Mouse (Mus musculus) thymus, adult 2 months (tissue): ENCODE measurements at regions not wholly inside any gene's neighbourhood (a gene's known extent, or its start where the extent isn't known, plus 50 kb on each side); places are given as distances from the start of the nearest gene placed in this dataset.

ENCODE experiments used
- DNase-seq: peaks from one replicate; pipeline ENCODE4 v3.0.0; 2021
- H3K27ac ChIP-seq: fragments of 200-500 bp; 2 replicates; pipeline ENCODE4 v1.5.1; 2012; ENCODE audit warnings: low read length, control low read depth; ENCODE audit not compliant: control insufficient read depth, insufficient read depth
- H3K27me3 ChIP-seq: fragments of 200-500 bp; 2 replicates; pipeline ENCODE4 v1.6.1; 2012; ENCODE audit warnings: mild to moderate bottlenecking, low read length, moderate library complexity, mixed read lengths; ENCODE audit not compliant: control insufficient read depth, insufficient read depth
- H3K36me3 ChIP-seq: fragments of 200-500 bp; 2 replicates; pipeline ENCODE4 v1.6.1; 2012; ENCODE audit warnings: mild to moderate bottlenecking, low read length, moderate library complexity; ENCODE audit not compliant: control insufficient read depth, insufficient read depth
- H3K4me1 ChIP-seq: fragments of 200-500 bp; replicated peaks from 2 replicates; pipeline ENCODE4 v1.6.1; 2012; ENCODE audit warnings: low read length; ENCODE audit not compliant: control insufficient read depth, insufficient read depth
- H3K4me3 ChIP-seq: fragments of 200-500 bp; 2 replicates; pipeline ENCODE4 v1.5.1; 2012; ENCODE audit warnings: mild to moderate bottlenecking, low read length, control low read depth, moderate library complexity; ENCODE audit not compliant: control insufficient read depth, insufficient read depth
- CTCF ChIP-seq: fragments of 200-500 bp; IDR thresholded peaks from 2 replicates; pipeline ENCODE4 v1.5.1; 2012; ENCODE audit warnings: mild to moderate bottlenecking, control low read depth, low read length, moderate library complexity, borderline replicate concordance; ENCODE audit not compliant: control insufficient read depth, poor library complexity, insufficient read depth; ENCODE audit errors: extremely low read depth
- POLR2A ChIP-seq: fragments of 200-500 bp; IDR thresholded peaks from 2 replicates; pipeline ENCODE4 v1.6.1; 2012; ENCODE audit warnings: mild to moderate bottlenecking, low read length, control low read depth, moderate library complexity; ENCODE audit not compliant: control insufficient read depth, poor library complexity, insufficient read depth; ENCODE audit errors: extremely low read depth
- WGBS: fragments of 180-500 bp; shearing (Covaris S2); methylation state at CpG from one replicate; pipeline ENCODE4 v1.1.7; 2018; 5-methylcytosine and 5-hydroxymethylcytosine counted together

GRCm38 (mm10) chr15:88469508-88470455 is 130.3 kb upstream of the Zdhhc25 start:
- no peaks in the 10 kb centered on the region for H3K4me1 ChIP-seq
- TF ChIP-seq POLR2A (no peak), CTCF (no peak)
- no peak overlapping the region for H3K27ac ChIP-seq
- DNase-seq: no peak
- no peaks in the 10 kb centered on the region for H3K27me3 ChIP-seq
- no peak overlapping the region for H3K4me3 ChIP-seq
- H3K36me3 ChIP-seq: no peaks in the 10 kb centered on the region
- 80% methylated on average over 15 of the region's 15 CpGs for WGBS

GRCm38 (mm10) chr15:88472351-88473100 is 127.6 kb upstream of the Zdhhc25 start:
- Histone ChIP-seq H3K36me3 (no peaks in the 10 kb centered on the region), H3K27me3 (no peaks in the 10 kb centered on the region), H3K27ac (no peak overlapping the region), H3K4me1 (no peaks in the 10 kb centered on the region), H3K4me3 (no peak overlapping the region)
- DNase-seq: no peak
- TF ChIP-seq CTCF (no peak), POLR2A (no peak)
- 80% methylated on average over 18 of the region's 18 CpGs for WGBS

GRCm38 (mm10) chr15:88473221-88473620 is 126.9 kb upstream of the Zdhhc25 start:
- Histone ChIP-seq H3K4me3 (no peak overlapping the region), H3K36me3 (no peaks in the 10 kb centered on the region), H3K27me3 (no peaks in the 10 kb centered on the region), H3K4me1 (no peaks in the 10 kb centered on the region), H3K27ac (no peak overlapping the region)
- TF ChIP-seq CTCF: no peak
- TF ChIP-seq POLR2A: no peak
- no peak for DNase-seq
- WGBS: 76% methylated on average over 5 of the region's 5 CpGs

GRCm38 (mm10) chr15:88483471-88483870 is 116.6 kb upstream of the Zdhhc25 start:
- no peaks in the 10 kb centered on the region for H3K36me3 ChIP-seq
- DNase-seq: no peak

DNA sequence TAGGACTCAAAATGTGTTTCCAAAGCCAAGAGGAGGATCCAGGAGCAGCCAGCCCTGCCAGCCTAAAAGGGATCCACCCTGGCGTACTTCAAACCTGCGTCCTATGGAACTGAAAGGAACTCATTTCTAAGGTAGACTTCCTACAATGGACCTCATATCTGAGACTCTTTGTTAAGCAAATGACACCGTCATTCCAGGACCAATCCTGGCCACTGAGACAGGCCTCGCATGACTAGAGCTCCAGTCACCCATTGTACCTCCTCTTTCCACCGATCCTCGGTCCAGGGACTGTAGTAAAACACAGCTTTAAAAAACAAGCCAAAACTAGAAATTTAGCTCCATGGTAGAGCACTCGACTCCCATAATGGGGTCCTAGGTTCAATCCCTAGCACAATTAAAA is 110.4 kb upstream of the Zdhhc25 start:
- Histone ChIP-seq H3K27me3 (no peaks in the 10 kb centered on the region), H3K4me3 (no peak overlapping the region), H3K4me1 (no peaks in the 10 kb centered on the region), H3K36me3 (no peaks in the 10 kb centered on the region), H3K27ac (no peak overlapping the region)
- 94% methylated on average over 7 of the region's 7 CpGs for whole genome bisulfite sequencing
- no peak for DNase-seq
- no peak for TF ChIP-seq CTCF
- TF ChIP-seq POLR2A: no peak

More at GRCm38 (mm10) chr15:88483471-88483870, 116.6 kb upstream of the Zdhhc25 start:
- no peaks in the 10 kb centered on the region for H3K4me1 ChIP-seq
- TF ChIP-seq POLR2A (no peak), CTCF (no peak)
- H3K4me3 ChIP-seq: no peak overlapping the region
- no peak overlapping the region for H3K27ac ChIP-seq
- no peaks in the 10 kb centered on the region for H3K27me3 ChIP-seq
- WGBS: 87% methylated on average over 6 of the region's 6 CpGs

- Histone ChIP-seq H3K4me3 (no peak overlapping the region), H3K27me3 (no peaks in the 10 kb centered on the region), H3K36me3 (no peaks in the 10 kb centered on the region), H3K4me1 (no peaks in the 10 kb centered on the region), H3K27ac (no peak overlapping the region)
- TF ChIP-seq CTCF (no peak), POLR2A (no peak)
- DNase-seq: no peak
- WGBS: 42% methylated on average over 12 of the region's 12 CpGs
Measured at GRCm38 (mm10) chr15:88490316-88491090, 109.6 kb upstream of the Zdhhc25 start.
